Mouse (Mus musculus): ENCODE data around the gene Plk3.

GRCm38 (mm10) chr4:117136034-117136433 lies 2.3 kb upstream of the Plk3 start:
- no peak for TF ChIP-seq CTCF (IDR thresholded peaks at IDR 0.05; ENCODE audit: extremely low read depth, insufficient read length, insufficient replicate concordance, low read depth, low read length)
- TF ChIP-seq POLR2A (IDR thresholded peaks at IDR 0.05; ENCODE audit: low read depth, low read length), result peak; percentile 43; the same call in 1 of the 2 replicates
